Mouse (Mus musculus): ENCODE results near the gene Papolg.

DNA sequence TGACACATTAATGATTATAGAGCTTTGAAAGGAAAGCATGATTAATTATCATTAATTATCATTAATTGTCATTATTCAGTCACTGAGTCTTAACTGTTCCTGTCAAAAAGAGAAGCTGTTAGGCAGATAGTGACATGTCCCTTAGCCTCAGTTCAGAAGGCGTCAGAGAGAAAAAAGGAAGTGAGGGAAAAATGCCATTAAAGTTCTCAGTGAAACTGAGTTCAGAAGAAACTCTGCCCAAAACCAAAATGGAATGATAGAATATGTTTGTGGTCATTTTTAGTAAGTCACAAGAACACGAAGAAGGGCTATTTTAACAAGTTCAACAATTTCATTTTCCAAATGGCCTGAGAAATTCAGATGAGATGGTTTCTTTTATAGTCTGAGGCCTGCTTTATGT is 74.1 kb downstream of the Papolg start:
- TF ChIP-seq POLR2A (IDR thresholded peaks at IDR 0.05; ENCODE audit: borderline replicate concordance, low read depth, low read length) (no peak), CTCF (IDR thresholded peaks at IDR 0.05; ENCODE audit: low read depth, low read length) (no peak)
